Mouse (Mus musculus) ES-E14 (cell line): ENCODE measurements at regions not wholly inside any gene's neighbourhood (a gene's known extent, or its start where the extent isn't known, plus 50 kb on each side); places are given as distances from the start of the nearest gene placed in this dataset.

Experiments used
- DNase-seq: peaks from one replicate; pipeline ENCODE4 v3.0.0-alpha.2; 2013; ENCODE audit warnings: low read depth, low spot score
- H3K27ac ChIP-seq: 2 replicates; pipeline ENCODE4 v1.5.1; 2012; ENCODE audit warnings: low read depth, mild to moderate bottlenecking, low read length, moderate library complexity, mixed read lengths; ENCODE audit not compliant: poor library complexity, insufficient read depth, severe bottlenecking
- H3K36me3 ChIP-seq: 2 replicates; pipeline ENCODE4 v1.6.1; 2012; ENCODE audit warnings: mild to moderate bottlenecking, low read length, moderate library complexity, mixed read lengths; ENCODE audit not compliant: control insufficient read depth, poor library complexity, insufficient read depth, severe bottlenecking
- H3K4me1 ChIP-seq, 2 experiments: fragments of 150-350 bp in 1 of 2; sonication (generic) in 1 of 2; 2 replicates each; pipeline ENCODE4 v1.6.1; 2012; ENCODE audit warnings: low read length in 2 of 2, mild to moderate bottlenecking in 1 of 2, mixed read lengths in 1 of 2; ENCODE audit not compliant: control insufficient read depth in 2 of 2, insufficient read depth in 2 of 2, poor library complexity in 1 of 2
- H3K4me3 ChIP-seq, 2 experiments: fragments of 150-350 bp in 1 of 2; sonication (generic) in 1 of 2; 2 replicates each; pipeline ENCODE4 v1.5.1; 2012; ENCODE audit warnings: low read length in 2 of 2, low read depth in 1 of 2, mild to moderate bottlenecking in 1 of 2, mixed read lengths in 1 of 2; ENCODE audit not compliant: insufficient read depth in 1 of 2, poor library complexity in 1 of 2, severe bottlenecking in 1 of 2
- H3K9ac ChIP-seq: 2 replicates; pipeline ENCODE4 v1.6.1; 2012; ENCODE audit warnings: low read depth, mild to moderate bottlenecking, low read length, mixed read lengths; ENCODE audit not compliant: poor library complexity, insufficient read depth, severe bottlenecking
- H3K9me3 ChIP-seq: fragments of 150-350 bp; sonication (generic); 2 replicates; pipeline ENCODE4 v1.6.1; 2012; ENCODE audit warnings: low read depth, mild to moderate bottlenecking, low read length; ENCODE audit not compliant: control insufficient read depth, insufficient read depth
- CHD2 ChIP-seq: IDR thresholded peaks from 2 replicates; pipeline ENCODE4 v1.6.1; 2014; ENCODE audit warnings: mild to moderate bottlenecking, low read depth, low read length, inconsistent platforms
- HCFC1 ChIP-seq: IDR thresholded peaks from 2 replicates; pipeline ENCODE4 v1.6.1; 2012; ENCODE audit warnings: low read length, inconsistent platforms, borderline replicate concordance; ENCODE audit not compliant: insufficient read depth
- MAFK ChIP-seq: IDR thresholded peaks from 2 replicates; pipeline ENCODE4 v1.6.1; 2014; ENCODE audit warnings: mild to moderate bottlenecking, low read depth, low read length, inconsistent platforms; ENCODE audit not compliant: insufficient read depth
- ZC3H11A ChIP-seq: IDR thresholded peaks from 2 replicates; pipeline ENCODE4 v1.6.1; 2012; ENCODE audit warnings: low read depth, mild to moderate bottlenecking, inconsistent platforms, low read length, borderline replicate concordance
- ZNF384 ChIP-seq: IDR thresholded peaks from 2 replicates; pipeline ENCODE4 v1.6.1; 2012; ENCODE audit warnings: low read depth, low read length, inconsistent platforms
- in situ Hi-C, 2 experiments: fragments of 600-800 bp; cut with MboI; formaldehyde crosslinking; loops; one replicate each; pipeline ENCODE4 v1.15.1; 2025; ENCODE audit warnings: low sequenced_read_pairs in 2 of 2, inconsistent platforms in 1 of 2; ENCODE audit not compliant: unreplicated experiment in 2 of 2

GRCm38 (mm10) chr6:51744607-51745006 lies 220.9 kb downstream of the Snx10 start:
- Histone ChIP-seq H3K9ac (no peak overlapping the region), H3K9me3 (no peaks in the 10 kb centered on the region), H3K4me1 (no peaks in the 10 kb centered on the region), H3K27ac (no peak overlapping the region), H3K36me3 (no peaks in the 10 kb centered on the region), H3K4me3 (no peak overlapping the region)
- in situ Hi-C loops, result no loop called here
- TF ChIP-seq HCFC1 (no peak), CHD2 (no peak), ZC3H11A (no peak), ZNF384 (no peak), MAFK (no peak)
- DNase-seq, result no peak

- in situ Hi-C loops, result no loop called here
- no peak for DNase-seq
- no peak overlapping the region for H3K27ac ChIP-seq
Measured at GRCm38 (mm10) chr6:51754239-51754681, 230.6 kb downstream of the Snx10 start.

GRCm38 (mm10) chr6:51757131-51757530 lies 233.4 kb downstream of the Snx10 start:
- no peaks in the 10 kb centered on the region for H3K36me3 ChIP-seq
- TF ChIP-seq HCFC1 (no peak), ZNF384 (no peak), MAFK (no peak), CHD2 (no peak), ZC3H11A (no peak)
- DNase-seq, result no peak

More at GRCm38 (mm10) chr6:51754239-51754681, 230.6 kb downstream of the Snx10 start:
- H3K9me3 ChIP-seq, result no peaks in the 10 kb centered on the region
- no peaks in the 10 kb centered on the region for H3K4me1 ChIP-seq
- no peaks in the 10 kb centered on the region for H3K36me3 ChIP-seq
- TF ChIP-seq ZNF384 (no peak), HCFC1 (no peak), MAFK (no peak), ZC3H11A (no peak), CHD2 (no peak)
- no peak overlapping the region for H3K4me3 ChIP-seq
- H3K9ac ChIP-seq, result no peak overlapping the region; the same call in 1 of the 2 replicates

DNA sequence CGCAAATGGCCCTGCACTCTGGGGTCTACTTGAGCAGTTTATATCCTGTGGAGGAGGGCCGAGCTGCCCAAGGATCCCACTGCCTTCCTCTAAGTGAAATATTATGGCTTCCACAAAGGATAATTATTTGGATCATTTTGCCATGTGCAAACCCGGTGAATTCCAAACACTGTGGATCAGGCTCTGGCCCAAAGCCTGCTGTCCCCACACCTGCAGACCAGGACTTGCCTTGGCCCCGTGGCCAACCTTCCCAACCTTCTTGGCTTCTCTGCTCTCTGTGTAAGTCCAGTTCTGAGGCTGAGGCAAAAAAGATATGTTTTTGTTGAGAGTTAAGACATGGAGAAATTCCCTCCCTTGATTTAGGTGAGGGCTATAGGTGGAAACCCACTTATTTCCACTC lies 234.0 kb downstream of the Snx10 start:
- TF ChIP-seq HCFC1 (no peak), CHD2 (no peak), ZC3H11A (no peak), ZNF384 (no peak), MAFK (no peak)
- Histone ChIP-seq H3K9me3 (no peaks in the 10 kb centered on the region), H3K4me1 (no peaks in the 10 kb centered on the region), H3K27ac (no peak overlapping the region), H3K4me3 (no peak overlapping the region), H3K36me3 (no peaks in the 10 kb centered on the region), H3K9ac (no peak overlapping the region)
- no peak for DNase-seq
- in situ Hi-C loops, result no loop called here

More at GRCm38 (mm10) chr6:51757131-51757530, 233.4 kb downstream of the Snx10 start:
- Histone ChIP-seq H3K4me1 (no peaks in the 10 kb centered on the region), H3K9ac (no peak overlapping the region), H3K4me3 (no peak overlapping the region), H3K9me3 (no peaks in the 10 kb centered on the region), H3K27ac (no peak overlapping the region)
- in situ Hi-C loops, result no loop called here

DNA sequence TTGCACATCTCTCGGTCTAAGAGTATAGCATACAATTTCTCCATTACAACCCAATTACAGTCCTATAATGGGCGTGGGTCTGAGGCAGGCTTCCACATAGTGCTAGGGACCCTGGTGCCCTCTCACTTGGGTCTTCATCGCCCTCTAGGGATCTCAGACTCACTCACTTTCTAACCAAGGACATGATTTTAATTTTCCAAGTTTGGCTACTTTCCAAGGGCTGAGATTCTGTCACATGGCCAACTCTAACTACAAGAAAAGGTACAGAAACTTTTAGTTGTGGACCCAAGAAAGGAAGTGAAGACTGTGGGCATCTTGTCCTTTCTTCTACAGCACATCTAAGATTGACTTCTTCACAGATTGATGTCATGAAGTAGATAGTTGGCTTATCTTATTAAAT lies 235.1 kb downstream of the Snx10 start:
- in situ Hi-C loops, result no loop called here
- no peaks in the 10 kb centered on the region for H3K9me3 ChIP-seq
- no peak for TF ChIP-seq ZNF384
- TF ChIP-seq MAFK, result no peak
- no peak overlapping the region for H3K27ac ChIP-seq
- H3K4me3 ChIP-seq, result no peak overlapping the region
- no peak for DNase-seq
- no peaks in the 10 kb centered on the region for H3K4me1 ChIP-seq
- no peak overlapping the region for H3K9ac ChIP-seq
- H3K36me3 ChIP-seq, result no peaks in the 10 kb centered on the region
